Mouse (Mus musculus): ENCODE data around the gene Zglp1. TPM values are rescaled to one million over a fixed set of nuclear protein-coding genes. Genes with fewer than 3 reads are reported as not detected.

The Zglp1 gene
- total and polyA plus RNA-seq, 3 experiments: 1.1 to 8.0 TPM; not detected in 1

GRCm38 (mm10) chr9:21036666-21037065 lies 30.2 kb downstream of the Zglp1 start:
- H3K36me3 ChIP-seq (ENCODE audit: control insufficient read depth in 1 of 2, insufficient read depth in 2 of 2, low read length in 2 of 2): peaks cover 0 to 24% of the 10 kb centered on the region in 2 experiments; a peak in 2 of 4 replicates
- TF ChIP-seq POLR2A (IDR thresholded peaks at IDR 0.05; ENCODE audit: control insufficient read depth in 1 of 2, insufficient read depth in 1 of 2, low read depth in 1 of 2, low read length in 2 of 2, poor library complexity in 1 of 2) (no peak), BHLHE40 (IDR thresholded peaks at IDR 0.05; ENCODE audit: borderline replicate concordance, low read depth, low read length) (no peak), ELF1 (IDR thresholded peaks at IDR 0.05; ENCODE audit: low read depth, low read length) (no peak), NELFE (IDR thresholded peaks at IDR 0.05; ENCODE audit: low read depth, low read length) (no peak), MXI1 (IDR thresholded peaks at IDR 0.05; ENCODE audit: low read depth, low read length) (no peak), USF2 (IDR thresholded peaks at IDR 0.05; ENCODE audit: borderline replicate concordance in 1 of 2, insufficient read depth in 1 of 2, low read depth in 1 of 2, low read length in 2 of 2) (no peak), POLR2AphosphoS5 (IDR thresholded peaks at IDR 0.05; ENCODE audit: borderline replicate concordance, low read depth, low read length) (no peak), ZMIZ1 (IDR thresholded peaks at IDR 0.05; ENCODE audit: low read depth, low read length) (no peak), CHD2 (IDR thresholded peaks at IDR 0.05; ENCODE audit: low read length) (no peak), EP300 (IDR thresholded peaks at IDR 0.05; ENCODE audit: low read depth in 1 of 2, low read length in 2 of 2) (no peak), GATA1 (IDR thresholded peaks at IDR 0.05; ENCODE audit: low read depth, low read length) (no peak), POLR2AphosphoS2 (IDR thresholded peaks at IDR 0.05; ENCODE audit: low read length) (no peak), MAFK (IDR thresholded peaks at IDR 0.05; ENCODE audit: borderline replicate concordance, low read depth, low read length) (no peak), UBTF (IDR thresholded peaks at IDR 0.05; ENCODE audit: borderline replicate concordance, insufficient read depth, low read depth, low read length) (no peak), ETS1 (IDR thresholded peaks at IDR 0.05; ENCODE audit: low read depth, low read length) (no peak)
- no peak overlapping the region for H3K9ac ChIP-seq (ENCODE audit: control insufficient read depth, low read depth, low read length, poor library complexity, severe bottlenecking)
- H3K79me2 ChIP-seq (ENCODE audit: control insufficient read depth, insufficient read depth, low read length, poor library complexity): peaks cover 9% of the 10 kb centered on the region
- H3K9me3 ChIP-seq (replicated peaks; ENCODE audit: insufficient read depth, low read length): no peaks in the 10 kb centered on the region
- H3K27ac ChIP-seq (ENCODE audit: control insufficient read depth, low read depth, low read length): no peak overlapping the region
- no peak for DNase-seq (ENCODE audit: low read depth, low spot score)
- no peak overlapping the region for H3K4me3 ChIP-seq (ENCODE audit: control insufficient read depth in 1 of 2, insufficient read depth in 1 of 2, low read depth in 2 of 2, low read length in 2 of 2)
- H3K27me3 ChIP-seq (ENCODE audit: control insufficient read depth in 1 of 2, insufficient read depth in 2 of 2, low read length in 2 of 2): no peaks in the 10 kb centered on the region
- peaks cover 15 to 39% of the 10 kb centered on the region in 2 experiments for H3K4me1 ChIP-seq (ENCODE audit: control insufficient read depth in 1 of 2, insufficient read depth in 2 of 2, low read length in 2 of 2)

- DNase-seq (ENCODE audit: low read depth, low spot score): no peak
- Histone ChIP-seq H3K4me3 (ENCODE audit: control insufficient read depth in 1 of 2, insufficient read depth in 1 of 2, low read depth in 2 of 2, low read length in 2 of 2) (no peak overlapping the region), H3K79me2 (ENCODE audit: control insufficient read depth, insufficient read depth, low read length, poor library complexity) (peaks cover 9% of the 10 kb centered on the region), H3K9ac (ENCODE audit: control insufficient read depth, low read depth, low read length, poor library complexity, severe bottlenecking) (no peak overlapping the region), H3K36me3 (ENCODE audit: control insufficient read depth in 1 of 2, insufficient read depth in 2 of 2, low read length in 2 of 2) (peaks cover 0 to 19% of the 10 kb centered on the region in 2 experiments; a peak in 2 of 4 replicates), H3K9me3 (replicated peaks; ENCODE audit: insufficient read depth, low read length) (no peaks in the 10 kb centered on the region), H3K27me3 (ENCODE audit: control insufficient read depth in 1 of 2, insufficient read depth in 2 of 2, low read length in 2 of 2) (no peaks in the 10 kb centered on the region), H3K4me1 (ENCODE audit: control insufficient read depth in 1 of 2, insufficient read depth in 2 of 2, low read length in 2 of 2) (peaks cover 13 to 34% of the 10 kb centered on the region in 2 experiments), H3K27ac (ENCODE audit: control insufficient read depth, low read depth, low read length) (no peak overlapping the region)
- TF ChIP-seq TAL1 (IDR thresholded peaks at IDR 0.05; ENCODE audit: low read length) (no peak), CTCF (IDR thresholded peaks at IDR 0.05 in 2 of 3, conservative IDR thresholded peaks at IDR 0.05 in 1 of 3; ENCODE audit: control insufficient read depth in 1 of 3, insufficient read depth in 1 of 3, low read depth in 2 of 3, low read length in 3 of 3, poor library complexity in 1 of 3, severe bottlenecking in 1 of 3) (no peak), ELF1 (IDR thresholded peaks at IDR 0.05; ENCODE audit: low read depth, low read length) (no peak), ETS1 (IDR thresholded peaks at IDR 0.05; ENCODE audit: low read depth, low read length) (no peak), MAFK (IDR thresholded peaks at IDR 0.05; ENCODE audit: borderline replicate concordance, low read depth, low read length) (no peak), CHD1 (IDR thresholded peaks at IDR 0.05; ENCODE audit: low read depth, low read length) (no peak), USF2 (IDR thresholded peaks at IDR 0.05; ENCODE audit: borderline replicate concordance in 1 of 2, insufficient read depth in 1 of 2, low read depth in 1 of 2, low read length in 2 of 2) (no peak), POLR2AphosphoS5 (IDR thresholded peaks at IDR 0.05; ENCODE audit: borderline replicate concordance, low read depth, low read length) (no peak), RAD21 (IDR thresholded peaks at IDR 0.05; ENCODE audit: low read depth, low read length) (no peak), MXI1 (IDR thresholded peaks at IDR 0.05; ENCODE audit: low read depth, low read length) (no peak), MEF2A (IDR thresholded peaks at IDR 0.05; ENCODE audit: extremely low read depth, insufficient replicate concordance, low read depth, low read length, poor library complexity, severe bottlenecking) (no peak), ZC3H11A (IDR thresholded peaks at IDR 0.05; ENCODE audit: low read depth, low read length) (no peak), CHD2 (IDR thresholded peaks at IDR 0.05; ENCODE audit: low read length) (no peak)
These were observed 30.7 kb downstream of the Zglp1 start for GRCm38 (mm10) chr9:21036161-21036560.

All from MEL (cell line).